Mouse (Mus musculus) gastrocnemius, postnatal 4 days (tissue): ENCODE results near the gene Sgcb. TPM values are rescaled to one million over a fixed set of nuclear protein-coding genes. Genes with fewer than 3 reads are reported as not detected.

ENCODE experiments used
- DNase-seq, 2 experiments: peaks; one replicate each; pipeline ENCODE4 v3.0.0; 2021 to 2022; ENCODE audit warnings: low spot score in 2 of 2, mixed read lengths in 2 of 2
- total RNA-seq, 2 experiments: library from RNA; stranded (reverse); gene quantifications; 2 replicates each; pipeline ENCODE4 v1.2.3; 2021

Sgcb gene
- total RNA-seq, 2 experiments from 2014 or later = 107 to 109 TPM

DNA sequence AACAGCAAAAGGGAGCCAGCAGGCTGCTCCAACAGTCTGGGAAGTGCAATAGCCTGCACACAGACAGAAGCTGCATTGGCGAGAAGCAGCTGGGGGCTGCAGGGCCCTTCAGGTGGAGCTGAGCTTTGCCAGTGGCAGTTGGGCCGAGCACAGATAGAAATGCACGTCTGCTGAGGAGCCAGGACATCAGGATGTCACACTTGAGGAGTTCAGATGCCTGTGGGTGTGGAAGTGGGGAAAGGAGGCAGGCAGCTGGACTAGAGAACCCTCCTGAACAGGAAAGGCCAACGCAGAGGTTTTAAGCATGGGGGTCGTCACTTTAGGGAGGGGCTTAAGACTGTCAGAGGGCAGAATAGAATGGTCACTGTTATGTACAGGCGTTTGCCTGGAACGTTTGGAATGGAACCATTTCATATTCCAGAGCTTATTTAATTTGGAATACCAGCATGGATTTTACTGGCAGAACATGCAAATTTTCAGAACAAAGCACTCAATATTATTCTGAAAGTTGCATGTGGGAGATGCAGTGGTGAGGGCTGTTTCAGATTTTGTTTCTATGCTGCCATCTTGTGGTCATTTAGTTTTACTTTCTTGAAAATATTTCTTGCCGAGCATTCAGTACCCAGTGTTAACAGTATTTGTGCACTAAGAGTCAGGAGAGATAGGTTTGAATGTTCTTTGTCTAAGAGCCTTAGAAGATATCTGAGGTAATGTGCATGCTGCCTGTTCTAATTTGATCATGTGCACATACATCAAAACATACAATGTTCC is 10.1 kb downstream of the Sgcb start:
- DNase-seq = no peak

GRCm38 (mm10) chr5:73633141-73633540 is 14.4 kb downstream of the Sgcb start:
- DNase-seq = peak; percentile 68 to 77

DNA sequence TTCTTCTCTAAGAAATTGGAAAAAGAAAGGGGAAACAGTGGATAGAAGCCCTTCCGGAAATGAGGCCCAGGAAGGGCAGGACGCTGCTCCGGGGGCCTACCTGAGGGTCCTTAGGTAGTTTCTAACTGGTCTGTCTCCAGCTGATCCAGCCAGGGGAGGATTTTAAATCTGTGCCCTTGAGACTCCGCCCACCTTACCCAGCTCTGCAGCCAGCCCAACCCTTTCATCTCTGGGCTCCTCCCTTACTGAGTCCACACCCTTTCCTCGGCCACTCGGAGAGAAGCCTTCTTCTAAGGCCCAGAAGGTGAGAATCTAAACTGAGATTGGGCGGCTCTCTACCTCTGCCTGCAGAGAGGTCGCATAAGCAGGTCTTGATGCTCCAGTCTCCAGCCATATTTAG is 15.3 kb downstream of the Sgcb start, which contains the start of gene Lrrc66:
Lrrc66 (minus strand) TSS at position 236 of the 400 bp plus-strand sequence.
- no peak for DNase-seq

GRCm38 (mm10) chr5:73631001-73631558 is 16.5 kb downstream of the Sgcb start:
- DNase-seq = no peak

DNA sequence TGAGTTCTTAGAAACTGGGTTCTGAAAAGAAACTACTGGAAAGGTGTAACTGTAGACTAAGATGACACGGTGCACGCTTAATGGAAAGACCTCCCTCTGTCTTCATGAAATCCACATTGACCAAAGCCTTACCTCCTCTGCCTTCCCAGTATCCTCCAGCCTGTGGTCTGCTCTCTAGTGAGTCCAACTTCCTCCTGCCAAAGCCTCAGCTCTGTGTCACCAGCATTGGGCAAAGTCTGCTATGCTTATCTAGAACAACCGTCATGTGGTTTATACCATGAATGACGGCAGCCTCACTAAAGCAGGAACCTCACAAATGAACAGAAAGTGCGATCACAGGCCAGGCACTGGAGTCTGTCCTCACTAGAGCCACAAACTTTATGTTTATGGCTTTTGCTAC is 17.4 kb downstream of the Sgcb start:
- no peak for DNase-seq

DNA sequence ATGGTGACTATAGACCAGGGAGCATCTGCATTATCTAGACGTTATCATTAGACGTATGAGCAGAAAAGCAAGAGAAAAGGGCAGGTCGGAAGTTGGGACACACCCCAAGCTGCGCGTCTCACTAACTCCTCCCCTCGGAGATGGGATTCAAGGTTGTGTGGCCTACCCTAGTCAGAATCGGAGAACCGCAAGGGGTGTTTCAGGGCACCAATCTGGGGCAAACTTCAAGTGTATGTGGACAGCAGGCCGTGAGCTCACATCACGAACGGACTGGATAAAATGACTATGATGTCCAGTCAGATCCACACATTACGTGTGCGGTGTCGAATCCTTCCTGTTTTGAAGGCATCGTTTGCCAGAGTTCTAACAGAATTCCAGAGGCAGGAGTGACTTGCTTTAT is 19.6 kb downstream of the Sgcb start:
- DNase-seq = no peak

DNA sequence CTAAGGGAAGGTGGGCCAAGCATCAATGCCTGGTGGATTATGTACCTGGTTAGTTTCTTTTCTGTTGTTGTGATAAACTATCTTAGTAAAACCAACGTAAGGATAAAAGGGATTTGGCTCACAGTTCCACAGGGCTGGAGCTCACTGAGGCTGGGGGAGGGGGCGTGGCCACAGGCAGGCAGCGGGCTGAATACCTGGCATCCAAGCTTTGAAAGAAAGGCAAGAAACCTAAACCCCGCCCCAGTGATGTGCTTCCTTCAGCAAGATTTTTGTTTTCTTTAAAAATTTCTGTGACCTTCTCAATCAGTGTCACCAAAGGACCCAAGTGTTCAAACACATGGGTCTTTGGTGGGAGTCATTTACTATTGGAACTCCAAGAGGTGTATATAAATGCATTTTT is 20.0 kb downstream of the Sgcb start:
- no peak for DNase-seq

DNA sequence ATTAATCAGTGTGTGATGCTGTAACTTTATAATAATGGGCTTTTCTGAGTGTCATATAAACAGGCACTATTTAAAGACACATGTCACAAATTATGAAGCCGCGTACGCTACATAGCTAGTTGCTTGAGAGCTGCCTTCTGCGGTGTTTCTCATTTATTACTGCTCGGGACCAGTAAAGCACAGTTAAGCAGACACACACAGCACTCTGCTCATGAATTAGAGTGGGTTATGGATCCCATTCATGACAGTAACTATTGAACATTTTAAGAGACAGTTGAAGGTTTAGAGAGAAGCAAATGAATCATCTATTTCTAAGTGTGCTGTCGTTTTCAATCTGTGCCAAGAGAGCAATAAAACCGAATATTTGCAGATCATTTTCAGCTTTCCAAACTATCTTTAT is 20.7 kb downstream of the Sgcb start:
- no peak for DNase-seq

DNA sequence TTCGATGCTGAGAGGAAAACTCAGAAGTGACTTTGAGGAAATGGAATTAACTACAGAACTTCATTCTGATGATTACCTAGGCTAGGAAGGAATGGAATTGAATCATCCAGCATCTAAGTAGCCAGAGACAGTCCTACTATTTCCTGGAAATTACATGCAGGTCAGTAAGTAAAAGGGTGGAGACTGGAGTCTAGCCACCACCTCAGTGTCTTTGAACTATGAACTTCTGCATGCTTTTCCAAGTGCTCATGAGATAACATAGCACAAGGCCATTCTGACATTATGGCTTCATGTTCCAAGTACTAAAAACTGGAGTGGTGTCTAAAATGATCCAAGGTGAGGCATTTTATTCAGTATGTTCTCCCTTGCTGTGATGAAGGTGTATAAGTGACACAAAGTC is 22.1 kb downstream of the Sgcb start:
- no peak for DNase-seq

- no peak for DNase-seq
These were observed 28.6 kb downstream of the Sgcb start for GRCm38 (mm10) chr5:73618969-73619368.

GRCm38 (mm10) chr5:73615211-73615610 is 32.4 kb downstream of the Sgcb start:
- DNase-seq = no peak

GRCm38 (mm10) chr5:73613296-73613695 is 34.3 kb downstream of the Sgcb start:
- no peak for DNase-seq

GRCm38 (mm10) chr5:73611071-73611470 is 36.5 kb downstream of the Sgcb start:
- DNase-seq = no peak

- no peak for DNase-seq
These were observed 42.6 kb downstream of the Sgcb start for GRCm38 (mm10) chr5:73604964-73605363.

DNA sequence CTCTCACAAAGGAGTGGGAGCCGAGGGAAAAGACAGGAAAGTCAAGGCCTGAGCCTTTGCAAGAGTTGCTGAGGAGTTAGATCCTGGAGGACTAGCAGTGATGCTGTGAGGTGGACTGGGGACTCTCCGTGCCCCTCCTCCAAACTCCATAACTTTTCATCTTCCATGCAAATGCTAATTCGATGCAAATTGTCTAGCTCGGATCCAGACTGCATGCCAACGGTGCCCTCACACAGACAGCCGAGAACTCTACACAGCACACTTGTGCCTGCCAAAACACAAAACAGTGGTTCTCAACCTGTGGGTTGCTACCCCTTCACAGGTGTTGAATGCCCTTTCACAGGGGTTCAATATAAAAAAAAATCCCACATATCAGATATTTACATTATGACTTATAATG is 43.0 kb downstream of the Sgcb start:
- DNase-seq = no peak

- no peak for DNase-seq
These were observed 44.7 kb downstream of the Sgcb start for GRCm38 (mm10) chr5:73602865-73603264.

DNA sequence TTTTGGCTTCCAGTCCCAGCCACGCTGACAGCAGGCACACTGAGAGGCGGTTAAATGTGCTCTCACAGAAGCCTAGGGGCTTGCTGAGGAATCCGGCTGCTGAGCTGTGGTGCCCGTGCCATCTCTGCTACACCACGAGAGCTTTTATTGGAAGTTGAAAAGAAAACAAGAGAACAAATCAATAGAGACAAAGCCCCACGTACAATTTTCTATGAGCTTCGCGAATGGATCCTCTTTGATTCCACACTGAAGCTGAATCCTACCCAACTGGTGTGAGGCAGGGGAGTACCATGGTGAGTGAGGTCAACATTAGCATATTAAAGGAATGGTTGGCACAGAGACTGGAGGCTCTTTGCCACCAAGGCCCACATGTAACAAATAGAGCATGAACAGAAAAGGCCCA is 46.2 kb downstream of the Sgcb start:
- no peak for DNase-seq

DNA sequence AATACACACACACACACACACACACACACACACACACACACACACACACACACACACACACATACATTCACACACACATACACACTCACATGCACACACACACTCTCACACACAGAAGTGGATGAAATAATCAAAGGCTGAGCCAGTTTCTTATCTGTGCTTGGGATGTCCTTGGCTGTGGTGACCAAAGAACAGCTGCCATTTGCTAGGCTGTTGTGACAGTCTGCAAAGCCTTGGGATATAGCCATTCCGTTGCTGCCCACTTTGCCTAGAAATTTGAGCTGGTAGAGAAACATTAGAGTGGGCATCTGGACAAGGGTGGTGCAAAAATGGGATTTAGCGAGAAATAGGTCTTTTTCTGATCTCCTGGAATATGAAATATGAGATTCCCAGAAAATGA is 47.6 kb downstream of the Sgcb start:
- DNase-seq = no peak

DNA sequence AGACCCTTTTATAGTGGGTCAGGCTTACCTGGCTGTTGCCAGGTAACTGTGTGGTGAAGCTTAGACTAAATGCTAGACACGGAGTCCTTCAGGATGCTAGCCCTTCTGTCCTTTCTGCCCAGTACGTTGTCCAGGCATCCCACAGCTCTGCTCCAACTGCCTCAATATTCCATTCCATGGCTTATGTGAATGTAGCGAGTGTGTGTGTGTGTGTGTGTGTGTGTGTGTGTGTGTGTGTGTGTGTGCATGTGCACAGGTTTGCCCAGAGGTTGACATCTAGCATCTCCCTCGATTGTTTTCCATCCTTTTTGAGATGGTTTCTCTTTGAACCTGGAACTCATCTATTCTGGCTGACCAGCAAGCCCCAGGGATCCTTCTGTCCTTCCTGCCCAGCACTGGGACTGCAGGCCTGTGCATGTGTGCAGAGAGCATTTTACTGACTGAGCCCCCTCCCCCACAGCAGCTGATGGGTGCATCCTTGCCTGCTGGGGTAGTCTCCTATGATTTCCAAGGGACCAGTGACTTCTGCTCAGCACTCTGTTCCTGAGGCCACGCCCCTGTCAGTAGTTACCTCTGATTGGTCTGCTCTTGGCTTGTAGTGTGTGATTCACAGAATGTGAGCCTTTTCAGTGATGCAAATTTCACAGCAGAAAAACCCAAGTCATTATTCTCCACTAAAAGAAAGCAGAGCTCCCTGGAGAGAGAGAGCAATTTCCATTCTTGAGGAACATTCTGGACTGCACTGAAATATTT is 48.5 kb downstream of the Sgcb start:
- no peak for DNase-seq

- DNase-seq = no peak
These were observed 60.5 kb downstream of the Sgcb start for GRCm38 (mm10) chr5:73587119-73587518.

GRCm38 (mm10) chr5:73586597-73586996 is 61.0 kb downstream of the Sgcb start:
- no peak for DNase-seq
